7 mouse cellular contexts compared by ENCODE assay signal in genomic region chr1:93445111-93445821, GRCm38 (mm10). TPM values are rescaled to one million over a fixed set of nuclear protein-coding genes. Genes with fewer than 3 reads are reported as not detected.
DNase-seq lines count a peak whose midpoint lies in the region; ATAC-seq and TF ChIP-seq lines count a peak whose summit lies in the region.

No protein-coding gene starts in this region.

- peak overlapping the region; percentile 78 for H3K4me3 ChIP-seq in embryonic facial prominence, embryonic 11.5 days (ENCODE audit: low read depth, low read length)
- H3K4me3 ChIP-seq in kidney, adult 2 months (ENCODE audit: insufficient read depth, low read depth, low read length): peak overlapping the region; percentile 81
- H3K4me3 ChIP-seq in limb, embryonic 12.5 days (replicated peaks): peak overlapping the region; percentile 91
- peak overlapping the region; percentile 65 for H3K4me3 ChIP-seq in midbrain, embryonic 14.5 days (replicated peaks; ENCODE audit: low read depth, low read length)

- TF ChIP-seq CTCF in kidney, adult 2 months (conservative IDR thresholded peaks at IDR 0.05; ENCODE audit: insufficient read depth, insufficient read length, low read depth, low read length): no peak

- peak overlapping the region; percentile 86 for H3K4me2 ChIP-seq in embryonic facial prominence, embryonic 11.5 days (ENCODE audit: low read depth, low read length)
- peak overlapping the region; percentile 66 for H3K4me2 ChIP-seq in limb, embryonic 12.5 days
- peak overlapping the region; percentile 97 for H3K4me2 ChIP-seq in midbrain, embryonic 14.5 days (ENCODE audit: low read length)

- H3K4me1 ChIP-seq in embryonic facial prominence, embryonic 11.5 days (ENCODE audit: control insufficient read depth, insufficient read depth, low read length): no peaks in the 10 kb centered on the region; the same call in 1 of the 2 replicates
- H3K4me1 ChIP-seq in kidney, adult 2 months (ENCODE audit: control insufficient read depth, insufficient read depth, low read length): peaks cover 26% of the 10 kb centered on the region
- peaks cover 22% of the 10 kb centered on the region for H3K4me1 ChIP-seq in limb, embryonic 12.5 days (replicated peaks)
- H3K4me1 ChIP-seq in midbrain, embryonic 14.5 days (ENCODE audit: control insufficient read depth, insufficient read depth, low read length): peaks cover 10% of the 10 kb centered on the region; the same call in 1 of the 2 replicates

- peak overlapping the region; percentile 86 for H3K9ac ChIP-seq in embryonic facial prominence, embryonic 11.5 days (replicated peaks; ENCODE audit: low read length)
- peak overlapping the region; percentile 90 for H3K9ac ChIP-seq in limb, embryonic 12.5 days (replicated peaks)
- H3K9ac ChIP-seq in midbrain, embryonic 14.5 days (replicated peaks; ENCODE audit: low read length): peak overlapping the region; percentile 68

- WGBS in embryonic facial prominence, embryonic 11.5 days: under 1% methylated on average over 83 of the region's 84 CpGs
- under 1% methylated on average over 84 of the region's 84 CpGs for WGBS in kidney, adult 2 months
- WGBS in limb, embryonic 12.5 days: under 1% methylated on average over 83 of the region's 84 CpGs
- WGBS in midbrain, embryonic 14.5 days: under 1% methylated on average over 83 of the region's 84 CpGs

- no peaks in the 10 kb centered on the region for H3K36me3 ChIP-seq in embryonic facial prominence, embryonic 11.5 days (replicated peaks; ENCODE audit: control insufficient read depth, insufficient read depth, low read depth, low read length)
- H3K36me3 ChIP-seq in kidney, adult 2 months (ENCODE audit: control insufficient read depth, insufficient read depth, low read length): no peaks in the 10 kb centered on the region; the same call in 1 of the 2 replicates
- H3K36me3 ChIP-seq in limb, embryonic 12.5 days: peaks cover 23% of the 10 kb centered on the region
- H3K36me3 ChIP-seq in midbrain, embryonic 14.5 days (ENCODE audit: control insufficient read depth, insufficient read depth, low read length): peaks cover 4% of the 10 kb centered on the region; the same call in 1 of the 2 replicates

- H3K27ac ChIP-seq in embryonic facial prominence, embryonic 11.5 days (replicated peaks; ENCODE audit: low read depth, low read length): peak overlapping the region; percentile 76
- H3K27ac ChIP-seq in kidney, adult 2 months (ENCODE audit: insufficient read depth, low read depth, low read length): peak overlapping the region; percentile 97
- H3K27ac ChIP-seq in limb, embryonic 12.5 days: peak overlapping the region; percentile 96
- peak overlapping the region; percentile 63 for H3K27ac ChIP-seq in midbrain, embryonic 14.5 days (replicated peaks; ENCODE audit: low read depth, low read length)

- peak; percentile 19 for TF ChIP-seq POLR2A in kidney, adult 2 months (IDR thresholded peaks at IDR 0.05; ENCODE audit: low read depth, low read length)

- peak; percentile 92 for DNase-seq in adrenal gland, postnatal 10 days
- peak; percentile 84 for DNase-seq in embryonic facial prominence, embryonic 11.5 days (ENCODE audit: low spot score)
- DNase-seq in heart, adult 18-20 months: peak; percentile 88
- peak; percentile 86 for DNase-seq in kidney, adult 2 months
- peak; percentile 79 for DNase-seq in midbrain, embryonic 14.5 days
- DNase-seq in spleen, adult 12 weeks (ENCODE audit: low spot score): peak; percentile 69

- peak; percentile 93 for ATAC-seq in embryonic facial prominence, embryonic 11.5 days (replicated peaks; ENCODE audit: insufficient number of reproducible peaks, low FRiP score, low TSS enrichment, low read depth)
- ATAC-seq in limb, embryonic 12.5 days (ENCODE audit: insufficient number of reproducible peaks, insufficient read depth, low FRiP score, low TSS enrichment, low read depth): peak; percentile 90
- peak; percentile 83 for ATAC-seq in midbrain, embryonic 14.5 days (ENCODE audit: low FRiP score, low TSS enrichment)

- H3K9me3 ChIP-seq in embryonic facial prominence, embryonic 11.5 days (replicated peaks; ENCODE audit: control insufficient read depth, low read length): no peaks in the 10 kb centered on the region
- no peaks in the 10 kb centered on the region for H3K9me3 ChIP-seq in limb, embryonic 12.5 days
- no peaks in the 10 kb centered on the region for H3K9me3 ChIP-seq in midbrain, embryonic 14.5 days (ENCODE audit: control insufficient read depth, low read length)

- no peaks in the 10 kb centered on the region for H3K27me3 ChIP-seq in embryonic facial prominence, embryonic 11.5 days (ENCODE audit: control insufficient read depth, insufficient read depth, low read length)
- H3K27me3 ChIP-seq in kidney, adult 2 months (replicated peaks; ENCODE audit: control insufficient read depth, insufficient read depth, low read length): no peaks in the 10 kb centered on the region
- no peaks in the 10 kb centered on the region for H3K27me3 ChIP-seq in limb, embryonic 12.5 days
- no peaks in the 10 kb centered on the region for H3K27me3 ChIP-seq in midbrain, embryonic 14.5 days (ENCODE audit: control insufficient read depth, insufficient read depth, low read length)

RNA-seq across cellular contexts. Expression of gene Hdlbp, which starts 33.3 kb away (rescaled TPM):
- 100 to 1,000 TPM; 310 to 325 TPM for total RNA-seq in adrenal gland, postnatal 10 days (2021)
- polyA plus RNA-seq in embryonic facial prominence, embryonic 11.5 days (2014; fragmentation: Nextera tagmentation; extraction: Ambion mirVana): 106 TPM in 2 replicates
- 100 to 1,000 TPM; 521 to 556 TPM for total RNA-seq in heart, adult 18-20 months (2021)
- 95.0 and 97.8 TPM in 2 replicates for polyA plus RNA-seq in kidney, adult 2 months (2012; rRNA removed)
- 135 and 140 TPM in 2 replicates for polyA plus RNA-seq in limb, embryonic 12.5 days (2016; fragmentation: Nextera tagmentation; extraction: Ambion mirVana)
- 66.0 and 69.0 TPM in 2 replicates for polyA plus RNA-seq in midbrain, embryonic 14.5 days (2014; fragmentation: Nextera tagmentation; extraction: Ambion mirVana)

Comparison
In these comparisons a context has a peak if more than half of its experiments do, and no peak if none do; other contexts are left out.
1. Peak in every context shown above with its lines: DNase-seq, ATAC-seq, H3K4me3 ChIP-seq and H3K27ac ChIP-seq.